In the genomic region with DNA sequence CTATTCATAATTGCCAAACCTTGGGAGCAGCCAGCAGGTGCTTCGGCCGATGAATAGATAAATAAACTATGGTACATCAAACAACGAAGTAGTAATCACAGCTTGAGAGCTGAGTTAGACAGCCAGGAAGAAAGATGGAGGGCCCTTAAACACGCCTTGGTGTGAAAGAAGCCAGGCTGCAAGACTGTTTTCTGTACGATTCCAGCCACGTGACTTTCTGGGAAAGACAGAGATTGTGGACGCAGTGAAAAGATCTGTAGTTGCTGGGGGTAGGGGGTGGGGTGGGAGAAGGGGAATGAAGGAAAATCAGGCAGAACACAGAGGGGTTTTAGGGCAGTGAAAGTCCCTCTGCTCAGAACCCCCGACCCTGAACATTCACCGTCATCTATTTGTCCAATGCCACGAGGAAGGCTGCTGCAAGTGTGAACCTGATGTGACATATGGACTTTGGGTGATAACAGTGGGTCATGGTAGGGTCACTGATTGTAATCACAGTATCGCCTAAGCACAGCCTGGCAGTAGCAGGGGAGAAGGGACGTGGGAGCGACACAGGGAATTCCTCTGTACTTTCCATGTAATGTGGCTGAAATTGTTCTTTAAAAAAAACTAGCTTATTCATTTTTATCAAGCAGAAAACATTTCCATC, we compare ENCODE assay signal across 15 mouse cellular contexts.
DNase-seq lines count a peak whose midpoint lies in the region; ATAC-seq and TF ChIP-seq lines count a peak whose summit lies in the region.
"Had no signal": no experiment of that assay in that cellular context is flagged by ENCODE, and none has a peak within 500 bp of the region (broad histone marks: within the 10 kb centered on the region; RNA-seq: fewer than 3 reads in every experiment).

No protein-coding gene starts in this region.

- TF ChIP-seq EP300 in stomach, postnatal 0 days (optimal IDR thresholded peaks at IDR 0.05): no peak

- no peak overlapping the region for H3K9ac ChIP-seq in hindbrain, embryonic 11.5 days (ENCODE audit: low read depth, low read length)
- no peak overlapping the region for H3K9ac ChIP-seq in intestine, embryonic 15.5 days
- no peak overlapping the region for H3K9ac ChIP-seq in liver, embryonic 12.5 days
- H3K9ac ChIP-seq in stomach, postnatal 0 days (ENCODE audit: low read length): no peak overlapping the region
- H3K9ac ChIP-seq: heart, embryonic 15.5 days; hindbrain, embryonic 14.5 days; limb, embryonic 13.5 days had no signal

- H3K36me3 ChIP-seq in hindbrain, embryonic 11.5 days (ENCODE audit: control insufficient read depth, insufficient read depth, low read length): no peaks in the 10 kb centered on the region
- H3K36me3 ChIP-seq in hindbrain, embryonic 10.5 days: no peaks in the 10 kb centered on the region
- H3K36me3 ChIP-seq in intestine, embryonic 15.5 days: no peaks in the 10 kb centered on the region
- H3K36me3 ChIP-seq in liver, embryonic 12.5 days: no peaks in the 10 kb centered on the region
- no peaks in the 10 kb centered on the region for H3K36me3 ChIP-seq in stomach, postnatal 0 days (ENCODE audit: control insufficient read depth, insufficient read depth, low read length)
- H3K36me3 ChIP-seq in midbrain, embryonic 10.5 days: no peaks in the 10 kb centered on the region
- H3K36me3 ChIP-seq: heart, embryonic 15.5 days; limb, embryonic 13.5 days had no signal

- no peak for DNase-seq in hindbrain, embryonic 11.5 days (ENCODE audit: low spot score)
- no peak for DNase-seq in hindbrain, embryonic 10.5 days (ENCODE audit: low spot score)
- no peak for DNase-seq in stomach, postnatal 0 days (ENCODE audit: low spot score)
- no peak for DNase-seq in left cerebral cortex, postnatal 25 days (ENCODE audit: low spot score in 2 of 2)
- no peak for DNase-seq in midbrain, embryonic 10.5 days (ENCODE audit: low spot score)
- DNase-seq: gastrocnemius, postnatal 14 days; kidney, adult 2 months; layer of hippocampus, adult 9-11 months; lung, postnatal 10 days had no signal

- 70% methylated on average over 13 of the region's 13 CpGs for WGBS in hindbrain, embryonic 11.5 days
- WGBS in hindbrain, embryonic 10.5 days: 71% methylated on average over 13 of the region's 13 CpGs
- 18% methylated on average over 13 of the region's 13 CpGs for WGBS in intestine, embryonic 15.5 days
- 56% methylated on average over 13 of the region's 13 CpGs for WGBS in liver, embryonic 12.5 days (ENCODE audit: insufficient replicate concordance)
- WGBS in stomach, postnatal 0 days: 25% methylated on average over 13 of the region's 13 CpGs
- WGBS in midbrain, embryonic 10.5 days: 82% methylated on average over 13 of the region's 13 CpGs

- H3K4me2 ChIP-seq in hindbrain, embryonic 11.5 days (replicated peaks; ENCODE audit: low read depth, low read length): no peak overlapping the region
- H3K4me2 ChIP-seq in intestine, embryonic 15.5 days (replicated peaks): peak overlapping the region; percentile 38
- H3K4me2 ChIP-seq in liver, embryonic 12.5 days: no peak overlapping the region
- H3K4me2 ChIP-seq in stomach, postnatal 0 days (replicated peaks; ENCODE audit: low read depth): peak overlapping the region; percentile 20; the same call in 1 of the 2 replicates
- H3K4me2 ChIP-seq: heart, embryonic 15.5 days; hindbrain, embryonic 14.5 days; limb, embryonic 13.5 days had no signal

- no peaks in the 10 kb centered on the region for H3K27me3 ChIP-seq in hindbrain, embryonic 11.5 days (ENCODE audit: control insufficient read depth, insufficient read depth, low read length)
- H3K27me3 ChIP-seq in hindbrain, embryonic 10.5 days (ENCODE audit: insufficient read depth, poor library complexity, severe bottlenecking): no peaks in the 10 kb centered on the region
- no peaks in the 10 kb centered on the region for H3K27me3 ChIP-seq in intestine, embryonic 15.5 days (replicated peaks)
- no peaks in the 10 kb centered on the region for H3K27me3 ChIP-seq in liver, embryonic 12.5 days (replicated peaks)
- H3K27me3 ChIP-seq in stomach, postnatal 0 days (ENCODE audit: control insufficient read depth, insufficient read depth, low read length): no peaks in the 10 kb centered on the region
- H3K27me3 ChIP-seq in midbrain, embryonic 10.5 days (ENCODE audit: low read depth, poor library complexity, severe bottlenecking): no peaks in the 10 kb centered on the region
- H3K27me3 ChIP-seq: heart, embryonic 15.5 days; limb, embryonic 13.5 days had no signal

- no peaks in the 10 kb centered on the region for H3K4me1 ChIP-seq in hindbrain, embryonic 11.5 days (replicated peaks; ENCODE audit: control insufficient read depth, insufficient read depth, low read length)
- peaks cover 32% of the 10 kb centered on the region for H3K4me1 ChIP-seq in hindbrain, embryonic 10.5 days (replicated peaks)
- H3K4me1 ChIP-seq in intestine, embryonic 15.5 days (replicated peaks): peaks cover 28% of the 10 kb centered on the region
- H3K4me1 ChIP-seq in liver, embryonic 12.5 days: peaks cover 28% of the 10 kb centered on the region
- 0 out of 2 replicates have a peak, but pooled peaks cover 3% of the 10 kb centered on the region for H3K4me1 ChIP-seq in stomach, postnatal 0 days (replicated peaks; ENCODE audit: control insufficient read depth, insufficient read depth)
- peaks cover 34% of the 10 kb centered on the region for H3K4me1 ChIP-seq in midbrain, embryonic 10.5 days

- no peak overlapping the region for H3K27ac ChIP-seq in hindbrain, embryonic 11.5 days (ENCODE audit: low read depth, low read length)
- no peak overlapping the region for H3K27ac ChIP-seq in hindbrain, embryonic 10.5 days
- no peak overlapping the region for H3K27ac ChIP-seq in intestine, embryonic 15.5 days
- H3K27ac ChIP-seq in liver, embryonic 12.5 days: no peak overlapping the region
- no peak overlapping the region for H3K27ac ChIP-seq in stomach, postnatal 0 days (replicated peaks)
- no peak overlapping the region for H3K27ac ChIP-seq in midbrain, embryonic 10.5 days (replicated peaks)
- H3K27ac ChIP-seq: heart, embryonic 15.5 days; hindbrain, embryonic 14.5 days; limb, embryonic 13.5 days had no signal

- H3K9me3 ChIP-seq in hindbrain, embryonic 11.5 days (ENCODE audit: control insufficient read depth, low read length): no peaks in the 10 kb centered on the region
- no peaks in the 10 kb centered on the region for H3K9me3 ChIP-seq in hindbrain, embryonic 10.5 days
- no peaks in the 10 kb centered on the region for H3K9me3 ChIP-seq in intestine, embryonic 15.5 days
- H3K9me3 ChIP-seq in liver, embryonic 12.5 days (replicated peaks): no peaks in the 10 kb centered on the region
- H3K9me3 ChIP-seq in stomach, postnatal 0 days (ENCODE audit: control insufficient read depth, low read length): no peaks in the 10 kb centered on the region
- no peaks in the 10 kb centered on the region for H3K9me3 ChIP-seq in midbrain, embryonic 10.5 days (replicated peaks)
- H3K9me3 ChIP-seq: heart, embryonic 15.5 days; limb, embryonic 13.5 days had no signal

- intact Hi-C loops in left cerebral cortex, postnatal 25 days (cut with DNase I): no loop called here

- no peak overlapping the region for H3K4me3 ChIP-seq in hindbrain, embryonic 11.5 days (ENCODE audit: low read depth, low read length)
- H3K4me3 ChIP-seq in hindbrain, embryonic 10.5 days: no peak overlapping the region
- no peak overlapping the region for H3K4me3 ChIP-seq in intestine, embryonic 15.5 days (replicated peaks)
- no peak overlapping the region for H3K4me3 ChIP-seq in liver, embryonic 12.5 days
- no peak overlapping the region for H3K4me3 ChIP-seq in stomach, postnatal 0 days (ENCODE audit: low read depth, low read length)
- no peak overlapping the region for H3K4me3 ChIP-seq in midbrain, embryonic 10.5 days
- H3K4me3 ChIP-seq: heart, embryonic 15.5 days; limb, embryonic 13.5 days had no signal

- ATAC-seq in hindbrain, embryonic 11.5 days (ENCODE audit: low FRiP score): 0 out of 2 replicates have a peak, but pooled peaks have one; percentile 25
- ATAC-seq in intestine, embryonic 15.5 days: peak; percentile 72
- ATAC-seq in liver, embryonic 12.5 days: peak; percentile 72
- 0 out of 2 replicates have a peak, but pooled peaks have one; percentile 29 for ATAC-seq in stomach, postnatal 0 days (ENCODE audit: low FRiP score, low TSS enrichment)
- ATAC-seq: CD4-positive, CD25-positive, alpha-beta regulatory T cell, adult 4 months had no signal

- no peak for TF ChIP-seq CTCF in stomach, postnatal 0 days (IDR thresholded peaks at IDR 0.05; ENCODE audit: low read depth)

Comparison
In these comparisons a context has a peak if more than half of its experiments do, and no peak if none do; other contexts are left out.
1. H3K4me2 ChIP-seq: peak in intestine, embryonic 15.5 days (single experiment) and stomach, postnatal 0 days (single experiment); none in hindbrain, embryonic 11.5 days (single experiment) and liver, embryonic 12.5 days (single experiment).
2. Peak in every context shown above with its lines, with median percentiles within 50 percentile points of each other: ATAC-seq.